Mouse (Mus musculus) Muller cell, postnatal 12 days (primary cell): ENCODE results near the gene C3ar1.

Source experiments
- DNase-seq: peaks from one replicate; pipeline ENCODE4 v3.0.0-alpha.2; 2015; ENCODE audit errors: inconsistent ontology term

The C3ar1 gene

GRCm38 (mm10) chr6:122855955-122856354, at the start of gene C3ar1:
Gene C3ar1 (minus strand): TSS chr6:122856161.
- no peak for DNase-seq

- DNase-seq = no peak
Measured at GRCm38 (mm10) chr6:122892442-122893049, 36.6 kb upstream of the C3ar1 start.

GRCm38 (mm10) chr6:122889599-122889998, 33.6 kb upstream of the C3ar1 start:
- DNase-seq = no peak

- no peak for DNase-seq
Measured at GRCm38 (mm10) chr6:122883603-122884002, 27.6 kb upstream of the C3ar1 start.

GRCm38 (mm10) chr6:122881287-122881686, 25.3 kb upstream of the C3ar1 start:
- no peak for DNase-seq

GRCm38 (mm10) chr6:122879781-122880505, 24.0 kb upstream of the C3ar1 start:
- no peak for DNase-seq

GRCm38 (mm10) chr6:122879141-122879735, 23.3 kb upstream of the C3ar1 start:
- no peak for DNase-seq

GRCm38 (mm10) chr6:122874720-122875389, 18.9 kb upstream of the C3ar1 start:
- DNase-seq = peak; percentile 69

GRCm38 (mm10) chr6:122873871-122874719, 18.1 kb upstream of the C3ar1 start, which contains the start of gene Necap1:
Gene Necap1 (plus strand): TSS chr6:122874474.
- DNase-seq = peak; percentile 94

- no peak for DNase-seq
Measured at GRCm38 (mm10) chr6:122872800-122873199, 16.8 kb upstream of the C3ar1 start.

- DNase-seq = peak; percentile 68
Measured at GRCm38 (mm10) chr6:122869846-122870245, 13.9 kb upstream of the C3ar1 start.

GRCm38 (mm10) chr6:122867914-122868313, 12.0 kb upstream of the C3ar1 start:
- DNase-seq = no peak

GRCm38 (mm10) chr6:122862871-122863270, 6.9 kb upstream of the C3ar1 start:
- no peak for DNase-seq

- DNase-seq = no peak
Measured at GRCm38 (mm10) chr6:122862434-122862833, 6.5 kb upstream of the C3ar1 start.

GRCm38 (mm10) chr6:122854552-122854951, 1.4 kb downstream of the C3ar1 start:
- DNase-seq = no peak

- no peak for DNase-seq
Measured at GRCm38 (mm10) chr6:122852696-122853095, 3.3 kb downstream of the C3ar1 start.

GRCm38 (mm10) chr6:122843759-122844158, 12.2 kb downstream of the C3ar1 start:
- no peak for DNase-seq

GRCm38 (mm10) chr6:122837539-122837938, 18.4 kb downstream of the C3ar1 start:
- DNase-seq = no peak

- DNase-seq = no peak
Measured at GRCm38 (mm10) chr6:122836974-122837373, 19.0 kb downstream of the C3ar1 start.

- DNase-seq = no peak
Measured at GRCm38 (mm10) chr6:122834365-122834764, 21.6 kb downstream of the C3ar1 start.

- no peak for DNase-seq
Measured at GRCm38 (mm10) chr6:122832880-122833279, 23.1 kb downstream of the C3ar1 start.
